Mouse (Mus musculus): Measurements from ENCODE around the gene Marveld1.

Marveld1 gene

GRCm38 (mm10) chr19:42147170-42147768, at the start of gene Marveld1:
TSS of gene Marveld1 (plus strand) at chr19:42147400.
- DNase-seq: peak; percentile 73 to 80

GRCm38 (mm10) chr19:42099406-42099805, 47.8 kb upstream of the Marveld1 start:
- DNase-seq: no peak

GRCm38 (mm10) chr19:42104681-42105080, 42.5 kb upstream of the Marveld1 start:
- DNase-seq: no peak

- DNase-seq: no peak
Observed at GRCm38 (mm10) chr19:42115783-42116335, 31.3 kb upstream of the Marveld1 start.

- DNase-seq: no peak
Observed at GRCm38 (mm10) chr19:42118142-42118541, 29.1 kb upstream of the Marveld1 start.

GRCm38 (mm10) chr19:42118596-42118995, 28.6 kb upstream of the Marveld1 start:
- no peak for DNase-seq

GRCm38 (mm10) chr19:42120451-42120850, 26.7 kb upstream of the Marveld1 start:
- no peak for DNase-seq

GRCm38 (mm10) chr19:42124684-42125083, 22.5 kb upstream of the Marveld1 start:
- DNase-seq: no peak

GRCm38 (mm10) chr19:42125501-42126218, 21.5 kb upstream of the Marveld1 start:
- no peak for DNase-seq

- DNase-seq: no peak
Observed at GRCm38 (mm10) chr19:42126219-42126605, 21.0 kb upstream of the Marveld1 start.

- no peak for DNase-seq
Observed at GRCm38 (mm10) chr19:42127024-42127423, 20.2 kb upstream of the Marveld1 start.

- DNase-seq: no peak
Observed at GRCm38 (mm10) chr19:42128052-42128740, 19.0 kb upstream of the Marveld1 start.

GRCm38 (mm10) chr19:42128787-42129508, 18.3 kb upstream of the Marveld1 start, which contains the start of gene Avpi1:
TSS of gene Avpi1 (minus strand) at chr19:42129059.
- DNase-seq: peak; percentile 100

GRCm38 (mm10) chr19:42129509-42130293, 17.5 kb upstream of the Marveld1 start:
- no peak for DNase-seq

GRCm38 (mm10) chr19:42130294-42130606, 16.9 kb upstream of the Marveld1 start:
- no peak for DNase-seq

GRCm38 (mm10) chr19:42131101-42131500, 16.1 kb upstream of the Marveld1 start:
- no peak for DNase-seq

GRCm38 (mm10) chr19:42135070-42135469, 12.1 kb upstream of the Marveld1 start:
- no peak for DNase-seq

GRCm38 (mm10) chr19:42136126-42136525, 11.1 kb upstream of the Marveld1 start:
- DNase-seq: no peak

GRCm38 (mm10) chr19:42137167-42137672, 10.0 kb upstream of the Marveld1 start:
- no peak for DNase-seq

- DNase-seq: no peak
Observed at GRCm38 (mm10) chr19:42138517-42139285, 8.5 kb upstream of the Marveld1 start.

Measured in kidney, adult 8-10 months (tissue).